Mouse (Mus musculus) cerebellum, adult 2 months (tissue): ENCODE measurements around the gene Mxd4.

Experiments used
- CTCF ChIP-seq: fragments of 200-500 bp; IDR thresholded peaks from 2 replicates; pipeline ENCODE4 v1.5.1; 2011; ENCODE audit warnings: low read depth, mild to moderate bottlenecking, control low read depth, low read length, moderate library complexity, borderline replicate concordance; ENCODE audit not compliant: insufficient read depth
- POLR2A ChIP-seq: fragments of 200-500 bp; IDR thresholded peaks from 2 replicates; pipeline ENCODE4 v1.6.1; 2011; ENCODE audit warnings: low read length, control low read depth, borderline replicate concordance; ENCODE audit not compliant: insufficient read depth

GRCm38 (mm10) chr5:34170726-34171125, 16.8 kb downstream of the Mxd4 start:
- no peak for TF ChIP-seq POLR2A
- TF ChIP-seq CTCF = no peak
